16 mouse cellular contexts compared by ENCODE assay signal in the genomic region with DNA sequence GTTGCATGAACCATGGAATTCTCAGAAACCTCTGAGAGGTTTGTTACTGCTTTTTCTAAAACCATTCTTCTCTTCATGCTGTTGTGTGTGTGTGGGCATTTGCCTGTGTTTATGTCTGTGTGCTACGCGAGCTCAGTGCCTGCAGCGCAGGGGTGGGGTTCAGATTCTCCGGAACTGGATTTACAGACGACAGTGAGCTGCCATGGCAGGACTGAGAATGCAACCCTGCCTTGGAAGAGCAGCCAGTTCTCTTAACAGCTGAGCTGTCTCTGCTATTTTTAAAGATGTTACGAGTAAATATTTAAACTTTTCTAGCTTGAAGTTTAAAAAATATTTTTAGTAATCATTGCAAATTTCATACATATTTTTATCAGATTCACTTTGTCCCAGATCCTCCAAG.
"Had no signal": no experiment of that assay in that cellular context is flagged by ENCODE, and none has a peak within 500 bp of the region (broad histone marks: within the 10 kb centered on the region; RNA-seq: fewer than 3 reads in every experiment).

No protein-coding gene starts in this region.

- H3K27ac ChIP-seq: kidney, embryonic 15.5 days; limb, embryonic 12.5 days; liver, embryonic 13.5 days; macrophage; midbrain, embryonic 15.5 days; neural tube, embryonic 12.5 days had no signal

- H3K9ac ChIP-seq: kidney, embryonic 15.5 days; limb, embryonic 12.5 days; liver, embryonic 13.5 days; liver, postnatal 0 days; midbrain, embryonic 15.5 days; neural tube, embryonic 12.5 days had no signal

- H3K4me3 ChIP-seq: kidney, embryonic 15.5 days; limb, embryonic 12.5 days; liver, embryonic 13.5 days; megakaryocyte, embryonic 14.5 days; midbrain, embryonic 15.5 days; neural tube, embryonic 12.5 days had no signal

- ATAC-seq: liver, postnatal 0 days; midbrain, embryonic 15.5 days had no signal

- DNase-seq: kidney, adult 11 months; kidney, postnatal 25 days; liver; liver, embryonic 13.5 days; liver, postnatal 0 days; lung, postnatal 14 days; retina, postnatal 1 day; right cerebral cortex, postnatal 25 days; thymus, postnatal 4 days had no signal

- H3K9me3 ChIP-seq: kidney, embryonic 15.5 days; limb, embryonic 12.5 days; liver, embryonic 13.5 days; megakaryocyte, embryonic 14.5 days; midbrain, embryonic 15.5 days; neural tube, embryonic 12.5 days had no signal

- H3K36me3 ChIP-seq: kidney, embryonic 15.5 days; limb, embryonic 12.5 days; liver, embryonic 13.5 days; midbrain, embryonic 15.5 days; neural tube, embryonic 12.5 days had no signal

- H3K4me1 ChIP-seq: kidney, embryonic 15.5 days; liver, embryonic 13.5 days; megakaryocyte, embryonic 14.5 days; midbrain, embryonic 15.5 days; neural tube, embryonic 12.5 days had no signal

- H3K27me3 ChIP-seq: kidney, embryonic 15.5 days; limb, embryonic 12.5 days; liver, embryonic 13.5 days; megakaryocyte, embryonic 14.5 days; midbrain, embryonic 15.5 days; neural tube, embryonic 12.5 days had no signal

- H3K4me2 ChIP-seq: kidney, embryonic 15.5 days; limb, embryonic 12.5 days; liver, embryonic 13.5 days; midbrain, embryonic 11.5 days; midbrain, embryonic 15.5 days; neural tube, embryonic 12.5 days had no signal
